Mouse (Mus musculus): ENCODE measurements around the gene Htatip2.

The Htatip2 gene

DNA sequence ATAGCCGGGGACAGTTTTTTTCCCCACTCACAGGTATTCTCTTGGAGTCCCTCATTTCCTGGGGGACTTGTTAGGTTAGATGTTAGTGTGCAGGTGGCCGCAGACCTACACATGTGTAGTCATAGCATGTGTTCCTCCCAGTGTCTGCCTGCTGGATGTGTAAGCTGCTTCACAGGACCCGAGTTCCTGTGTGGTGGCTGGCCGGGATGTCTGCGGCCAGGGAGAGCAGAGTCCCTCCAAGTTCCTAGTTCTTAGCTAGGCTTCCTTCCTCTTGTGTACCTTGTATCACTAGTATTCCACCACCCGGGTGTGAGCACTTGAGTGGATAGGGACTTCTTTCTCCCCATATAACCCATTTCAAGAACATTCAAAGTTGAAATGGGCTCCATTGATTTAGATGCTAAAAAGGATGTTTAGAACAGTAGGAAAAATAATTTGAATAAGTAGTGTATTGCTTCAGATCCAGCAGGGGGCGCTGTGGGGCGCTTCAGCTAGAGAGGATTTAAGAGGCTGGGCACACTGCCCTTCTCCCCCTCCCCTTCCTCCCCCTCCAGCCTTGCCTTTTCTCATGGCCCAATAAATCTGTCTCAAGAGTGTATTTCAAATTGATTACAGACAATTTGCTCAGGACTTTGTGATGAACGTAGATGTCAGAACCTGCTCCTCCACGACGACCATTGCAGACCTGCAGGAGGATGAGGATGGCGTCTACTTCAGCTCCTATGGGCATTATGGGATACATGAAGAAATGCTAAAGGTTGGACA, 27.9 kb downstream of the Htatip2 start:
- DNase-seq: peak; percentile 78

GRCm38 (mm10) chr7:49787383-49787645, 28.4 kb downstream of the Htatip2 start:
- no peak for DNase-seq

GRCm38 (mm10) chr7:49794304-49794703, 35.4 kb downstream of the Htatip2 start:
- DNase-seq: no peak

GRCm38 (mm10) chr7:49797171-49797570, 38.3 kb downstream of the Htatip2 start:
- no peak for DNase-seq

- DNase-seq: no peak
Observed at GRCm38 (mm10) chr7:49803511-49803910, 44.6 kb downstream of the Htatip2 start.

- no peak for DNase-seq
Observed at GRCm38 (mm10) chr7:49804638-49805165, 45.8 kb downstream of the Htatip2 start.

- no peak for DNase-seq
Observed at GRCm38 (mm10) chr7:49805618-49806017, 46.7 kb downstream of the Htatip2 start.

DNA sequence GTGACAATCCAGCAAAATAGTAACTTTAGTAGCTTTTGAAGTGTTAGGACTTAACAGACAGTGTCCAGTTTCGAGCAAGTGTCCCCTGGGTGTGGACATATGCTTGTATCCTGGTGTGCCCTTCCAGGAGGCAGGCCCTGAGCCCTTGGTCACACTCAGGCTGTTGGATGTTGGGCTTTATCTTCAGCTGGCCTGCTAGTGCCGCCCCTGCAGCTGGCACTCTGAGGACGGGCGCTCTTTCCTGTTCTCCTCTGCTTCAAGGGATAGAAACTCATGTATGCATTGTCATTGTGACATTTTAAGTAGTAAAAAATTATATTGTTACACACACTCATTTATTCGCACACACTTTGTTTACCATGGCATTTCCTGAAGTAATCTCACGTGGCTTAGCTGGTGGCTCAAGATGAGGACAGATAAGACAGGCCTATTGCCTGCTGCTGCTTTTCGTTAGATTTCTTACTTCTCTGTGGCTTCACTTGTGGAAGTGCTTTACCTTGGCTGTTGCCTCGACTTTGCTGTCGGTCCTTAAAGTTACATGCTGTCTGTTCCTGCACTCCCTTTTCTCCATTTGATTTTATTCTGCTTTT, 48.3 kb downstream of the Htatip2 start:
- DNase-seq: no peak

GRCm38 (mm10) chr7:49807846-49808622, 49.1 kb downstream of the Htatip2 start:
- no peak for DNase-seq

GRCm38 (mm10) chr7:49809100-49809499, 50.2 kb downstream of the Htatip2 start:
- DNase-seq: no peak

DNA sequence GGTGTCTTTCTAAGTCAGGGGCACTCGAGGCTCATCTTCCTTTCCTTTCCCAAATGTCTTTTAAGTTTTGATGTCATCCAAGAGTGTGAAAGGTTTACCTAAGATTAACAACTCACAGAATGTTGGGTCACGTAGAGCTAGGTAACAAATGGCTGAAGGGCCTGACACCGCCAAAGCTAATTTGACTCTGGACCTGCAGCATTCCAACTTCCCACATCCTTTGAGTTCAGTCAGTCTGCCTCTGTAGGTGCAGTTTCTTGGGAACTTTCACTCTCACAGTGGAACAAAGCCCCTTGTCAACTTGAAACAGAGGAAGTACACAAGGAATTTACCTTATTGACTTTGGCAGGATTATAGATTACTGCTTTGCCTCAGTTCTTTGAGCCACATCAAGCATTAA, 50.6 kb downstream of the Htatip2 start:
- DNase-seq: no peak

DNA sequence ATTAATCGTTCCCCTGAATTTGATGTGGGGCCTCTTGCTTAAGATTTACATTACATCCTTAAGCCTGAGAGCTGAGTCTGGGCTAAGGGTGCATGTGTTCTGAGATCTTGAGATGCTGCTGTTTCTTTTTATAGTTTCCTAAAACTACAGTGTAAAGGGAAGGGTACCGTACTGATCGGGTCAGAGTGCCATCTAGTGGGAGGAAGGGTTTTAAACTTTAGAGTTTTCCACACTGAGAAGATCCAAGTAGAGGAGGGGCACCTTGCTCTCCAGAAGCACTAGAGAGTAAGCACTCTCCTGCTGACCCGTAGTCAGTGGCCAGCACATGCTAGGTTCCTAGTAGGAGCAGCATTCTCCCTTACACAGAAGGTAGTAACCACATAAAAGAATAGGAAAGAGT, 52.4 kb downstream of the Htatip2 start:
- peak; percentile 13 for DNase-seq

GRCm38 (mm10) chr7:49819393-49819792, 60.5 kb downstream of the Htatip2 start:
- no peak for DNase-seq

- DNase-seq: no peak
Observed at GRCm38 (mm10) chr7:49821370-49821769, 62.5 kb downstream of the Htatip2 start.

DNA sequence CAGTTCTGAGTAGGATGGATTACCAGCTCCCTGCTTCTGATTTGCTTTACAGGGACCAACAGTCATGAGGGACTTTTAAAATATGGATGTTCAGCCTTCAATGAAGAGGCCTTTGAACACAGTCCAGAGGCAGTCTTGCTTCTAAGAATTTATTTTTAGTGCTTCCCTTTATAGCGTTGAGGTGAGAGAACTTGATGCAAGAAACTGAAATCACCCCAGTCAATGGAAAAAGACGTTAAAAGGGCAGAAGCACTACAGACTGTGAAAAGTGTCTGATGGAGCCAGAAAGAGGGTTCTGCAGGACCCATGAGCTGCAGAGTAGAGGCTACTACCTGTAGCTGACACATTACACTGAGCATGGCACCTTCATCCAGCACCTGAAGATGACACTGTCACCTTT, 63.1 kb downstream of the Htatip2 start:
- no peak for DNase-seq
